Mouse (Mus musculus) liver, postnatal 0 days (tissue): Measurements from ENCODE around the gene Eri3.

Experiments used
- CTCF ChIP-seq: sonication (generic); IDR thresholded peaks from 2 replicates; pipeline ENCODE4 v1.5.1; 2016; ENCODE audit warnings: antibody characterized with exemption, low read depth
- EP300 ChIP-seq: IDR thresholded peaks from 2 replicates; pipeline ENCODE4 v1.6.1; 2016; ENCODE audit warnings: antibody characterized with exemption, low read depth, mild to moderate bottlenecking

DNA sequence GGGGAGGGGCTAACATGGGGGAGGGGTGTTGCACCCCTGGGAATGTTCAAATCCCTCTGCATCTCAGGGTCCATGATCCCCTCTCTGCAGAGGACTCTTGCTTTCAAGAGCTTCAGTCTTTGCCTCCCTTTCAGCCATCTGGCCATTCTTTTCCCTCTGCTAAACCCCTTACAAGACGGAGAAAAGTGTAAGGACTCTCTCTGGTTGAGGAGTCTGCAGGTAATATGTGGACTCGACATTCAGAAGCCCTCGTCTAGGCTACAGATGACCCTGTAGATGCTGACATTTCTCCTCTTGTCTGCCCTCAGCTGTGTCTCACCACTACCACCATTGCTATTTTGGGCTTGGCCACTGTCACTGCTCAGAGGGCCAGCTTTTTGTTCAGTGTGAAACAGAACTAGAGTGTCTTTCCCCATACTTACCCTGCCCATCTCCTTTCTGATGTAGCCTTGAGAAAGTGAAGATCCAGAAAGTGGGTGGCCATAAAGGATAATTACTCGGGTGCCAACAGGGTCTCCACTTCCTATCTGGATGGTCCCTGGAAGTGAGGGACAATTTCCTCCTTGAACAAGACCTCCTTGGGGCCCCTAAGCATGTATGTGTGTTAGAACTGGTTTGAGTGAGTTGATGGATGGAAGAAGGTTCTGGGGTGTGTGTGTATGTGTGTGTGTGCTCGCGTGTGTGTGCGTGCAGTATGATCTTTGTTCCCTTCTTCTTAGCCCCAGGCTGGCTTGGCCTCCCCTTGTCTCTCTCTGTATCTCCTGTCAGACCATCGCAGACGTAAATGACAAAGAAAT lies 104.7 kb downstream of the Eri3 start:
- TF ChIP-seq CTCF (no peak), EP300 (no peak)
